Mouse (Mus musculus) embryonic facial prominence, embryonic 11.5 days (tissue): ENCODE data around the gene Fermt1. TPM values are rescaled to one million over a fixed set of nuclear protein-coding genes. Genes with fewer than 3 reads are reported as not detected.

ENCODE experiments used
- ATAC-seq: fragments of 200-750 bp; cut with Nextera tagmentation; replicated peaks from 2 replicates; pipeline ENCODE4 v1.8.0; 2017; ENCODE audit warnings: low read depth; ENCODE audit not compliant: insufficient number of reproducible peaks, low FRiP score, low TSS enrichment
- DNase-seq: peaks from one replicate; pipeline ENCODE4 v3.0.0-alpha.2; 2015; ENCODE audit warnings: low spot score
- H3K27ac ChIP-seq: fragments of 300-500 bp; sonication (generic); replicated peaks from 2 replicates; pipeline ENCODE4 v1.5.1; 2014; ENCODE audit warnings: mild to moderate bottlenecking, low read depth, low read length, control low read depth
- H3K27me3 ChIP-seq: fragments of 300-500 bp; sonication (generic); 2 replicates; pipeline ENCODE4 v1.6.1; 2014; ENCODE audit warnings: mild to moderate bottlenecking, low read length, moderate library complexity, mixed read lengths; ENCODE audit not compliant: control insufficient read depth, insufficient read depth
- H3K36me3 ChIP-seq: fragments of 300-500 bp; sonication (generic); replicated peaks from 2 replicates; pipeline ENCODE4 v1.6.1; 2014; ENCODE audit warnings: low read depth, mild to moderate bottlenecking, low read length, moderate library complexity, mixed read lengths; ENCODE audit not compliant: control insufficient read depth, insufficient read depth
- H3K4me1 ChIP-seq: fragments of 300-500 bp; sonication (generic); 2 replicates; pipeline ENCODE4 v1.6.1; 2014; ENCODE audit warnings: low read length, mixed read lengths; ENCODE audit not compliant: control insufficient read depth, insufficient read depth
- H3K4me2 ChIP-seq: fragments of 300-500 bp; sonication (generic); 2 replicates; pipeline ENCODE4 v1.6.1; 2014; ENCODE audit warnings: low read depth, mild to moderate bottlenecking, control low read depth, low read length, moderate library complexity
- H3K4me3 ChIP-seq: fragments of 300-500 bp; sonication (generic); 2 replicates; pipeline ENCODE4 v1.5.1; 2014; ENCODE audit warnings: low read depth, low read length, control low read depth
- H3K9ac ChIP-seq: fragments of 300-500 bp; sonication (generic); replicated peaks from 2 replicates; pipeline ENCODE4 v1.6.1; 2014; ENCODE audit warnings: mild to moderate bottlenecking, control low read depth, low read length
- H3K9me3 ChIP-seq: fragments of 300-500 bp; sonication (generic); replicated peaks from 2 replicates; pipeline ENCODE4 v1.6.1; 2016; ENCODE audit warnings: mild to moderate bottlenecking, low read length, inconsistent platforms, mixed read lengths; ENCODE audit not compliant: control insufficient read depth
- WGBS: fragments of 180-500 bp; shearing (Covaris S2); extraction: QIAGEN DNeasy Blood & Tissue Kit; methylation state at CpG from one replicate; pipeline ENCODE4 v1.1.7; 2014; 5-methylcytosine and 5-hydroxymethylcytosine counted together
- polyA plus RNA-seq: library from polyadenylated mRNA; unstranded; fragments of >200 nt; fragmentation: Nextera tagmentation; extraction: Ambion mirVana; gene quantifications from 2 replicates; pipeline ENCODE4 v1.2.1, GENCODE M21; 2014

Fermt1 gene
- polyA plus RNA-seq, 1 experiment from 2014 or later = 6.6 TPM

DNA sequence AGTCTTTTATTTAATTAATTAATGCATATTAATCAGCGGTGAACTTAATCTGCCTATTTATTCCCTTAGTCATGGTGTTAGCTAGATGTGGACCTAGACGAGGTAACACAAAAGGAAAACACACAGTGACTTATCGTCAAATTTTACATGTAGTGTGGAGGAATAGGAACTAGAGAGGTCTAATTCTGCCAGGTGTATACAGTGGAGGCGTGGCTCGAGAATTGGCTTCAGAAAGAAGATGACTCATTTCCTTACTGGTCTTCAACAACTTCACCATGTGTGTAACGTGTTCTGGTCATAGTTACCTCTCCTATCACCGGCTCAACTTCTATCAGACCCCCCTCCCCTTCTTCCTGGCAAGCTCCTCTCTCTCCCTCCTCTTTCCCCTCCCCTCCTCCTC, 2.5 kb upstream of the Fermt1 start:
- H3K4me2 ChIP-seq = no peak overlapping the region
- no peaks in the 10 kb centered on the region; the same call in 1 of the 2 replicates for H3K4me1 ChIP-seq
- no peaks in the 10 kb centered on the region for H3K36me3 ChIP-seq
- peaks cover 30% of the 10 kb centered on the region for H3K27me3 ChIP-seq
- ATAC-seq (no peak), DNase-seq (no peak)
- 78% methylated on average over 7 of the region's 7 CpGs for WGBS
- H3K4me3 ChIP-seq = no peak overlapping the region
- no peak overlapping the region for H3K9ac ChIP-seq
- no peaks in the 10 kb centered on the region for H3K9me3 ChIP-seq
- no peak overlapping the region for H3K27ac ChIP-seq

DNA sequence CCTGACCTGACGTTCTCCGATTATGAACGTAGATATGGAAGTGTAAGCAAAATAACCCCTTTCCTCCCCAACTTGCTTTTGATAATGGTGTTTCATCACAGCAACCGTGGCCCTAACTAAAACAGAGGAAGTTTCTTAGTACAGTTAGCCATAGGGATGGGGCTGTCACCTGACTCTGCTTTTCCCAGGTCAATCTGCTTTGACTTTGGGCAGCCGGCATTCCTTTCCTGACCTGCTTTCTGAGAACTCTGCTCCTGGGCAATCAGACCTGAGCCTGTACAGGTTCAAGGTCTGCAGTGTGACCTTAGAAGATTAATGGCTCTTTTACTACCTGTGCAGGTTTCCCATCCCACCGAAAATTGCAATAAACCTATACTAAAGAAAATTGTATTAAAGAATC, 1.3 kb upstream of the Fermt1 start:
- Histone ChIP-seq H3K4me3 (no peak overlapping the region), H3K4me2 (no peak overlapping the region), H3K27me3 (peaks cover 30% of the 10 kb centered on the region), H3K4me1 (no peaks in the 10 kb centered on the region; the same call in 1 of the 2 replicates), H3K27ac (no peak overlapping the region), H3K36me3 (no peaks in the 10 kb centered on the region), H3K9me3 (no peaks in the 10 kb centered on the region), H3K9ac (no peak overlapping the region)
- no peak for DNase-seq
- no peak for ATAC-seq
- 70% methylated on average over 6 of the region's 6 CpGs for WGBS

DNA sequence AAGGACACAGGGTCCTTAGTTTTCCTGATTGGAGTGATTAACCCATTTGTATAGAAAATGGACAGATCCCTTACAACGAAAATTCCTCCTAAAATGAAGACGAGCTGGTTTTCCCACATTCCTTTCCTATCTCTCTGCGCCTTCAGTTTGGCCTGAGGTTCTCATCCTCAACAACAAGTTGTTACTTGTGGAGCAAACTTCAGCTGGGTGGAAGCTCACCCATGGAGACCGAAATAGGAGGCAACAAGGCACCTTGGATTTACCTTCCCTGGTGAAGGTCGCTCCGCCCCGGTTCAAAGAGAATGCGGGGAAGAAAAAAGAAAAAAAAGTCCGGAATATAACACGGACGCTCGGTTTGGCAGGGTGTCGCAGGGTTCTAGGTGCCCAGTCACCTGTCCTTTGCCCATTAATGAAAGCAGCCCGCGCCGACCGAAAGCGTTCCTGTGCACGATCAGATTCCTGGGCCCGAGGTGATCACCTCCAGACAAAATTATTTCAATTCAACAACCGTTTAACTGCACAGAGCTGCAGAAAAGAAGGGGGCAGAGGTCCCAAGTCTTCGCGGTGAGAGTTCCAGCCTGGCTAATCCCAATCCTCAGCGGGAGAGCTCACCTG, 888 bp downstream of the Fermt1 start:
- ATAC-seq = no peak
- Histone ChIP-seq H3K4me2 (peak overlapping the region; percentile 57), H3K4me3 (peak overlapping the region; percentile 39), H3K27me3 (peaks cover 30% of the 10 kb centered on the region), H3K9ac (peak overlapping the region; percentile 46), H3K9me3 (no peaks in the 10 kb centered on the region), H3K4me1 (no peaks in the 10 kb centered on the region; the same call in 1 of the 2 replicates), H3K36me3 (no peaks in the 10 kb centered on the region), H3K27ac (0 out of 2 replicates have a peak overlapping the region, but pooled peaks have one; percentile 47)
- DNase-seq = peak; percentile 42
- WGBS = 7% methylated on average over 24 of the region's 24 CpGs

DNA sequence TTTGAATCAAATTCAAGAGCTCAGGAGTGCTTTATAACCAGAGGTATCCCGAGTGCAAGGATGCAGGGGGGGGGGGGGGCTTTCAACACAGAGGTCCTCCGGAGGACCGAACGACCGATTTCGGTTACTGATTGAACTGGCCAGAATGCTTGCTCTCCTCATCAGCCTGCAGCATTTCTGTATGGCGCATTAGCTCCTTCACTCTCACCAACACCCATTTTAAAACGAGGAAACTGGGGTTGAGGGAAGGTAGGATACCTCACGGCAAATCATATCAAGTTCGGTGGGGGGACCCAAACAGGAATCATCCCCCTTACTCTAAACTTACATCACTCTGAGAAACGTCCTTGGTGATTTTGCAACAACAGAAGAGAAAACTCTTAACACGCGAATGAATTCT, 1.7 kb downstream of the Fermt1 start:
- Histone ChIP-seq H3K4me3 (0 out of 2 replicates have a peak overlapping the region, but pooled peaks have one; percentile 3), H3K27me3 (peaks cover 30% of the 10 kb centered on the region), H3K36me3 (no peaks in the 10 kb centered on the region), H3K4me2 (no peak overlapping the region), H3K27ac (no peak overlapping the region), H3K4me1 (no peaks in the 10 kb centered on the region; the same call in 1 of the 2 replicates), H3K9ac (no peak overlapping the region), H3K9me3 (no peaks in the 10 kb centered on the region)
- ATAC-seq = no peak
- 30% methylated on average over 13 of the region's 13 CpGs for WGBS
- DNase-seq = no peak

DNA sequence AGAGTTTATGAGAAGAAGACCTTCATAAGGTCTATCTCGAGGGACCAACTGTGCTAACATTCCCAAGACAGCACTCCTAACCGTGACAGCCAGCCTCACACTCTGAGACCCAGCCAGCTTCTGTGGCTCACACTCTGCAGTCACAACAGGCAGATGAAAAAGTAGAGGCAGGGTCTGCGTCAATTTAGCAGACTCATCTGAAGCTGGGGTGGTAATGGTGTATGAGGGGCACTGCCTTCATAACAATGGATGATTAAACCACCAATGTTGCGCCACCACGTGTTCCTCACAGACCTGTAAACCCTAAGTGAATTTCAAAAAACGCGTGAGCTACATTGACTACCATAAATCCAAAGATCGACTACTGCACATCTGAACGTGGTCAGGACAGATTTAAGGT, 2.1 kb downstream of the Fermt1 start:
- no peak overlapping the region for H3K9ac ChIP-seq
- 0 out of 2 replicates have a peak overlapping the region, but pooled peaks have one; percentile 3 for H3K4me3 ChIP-seq
- peaks cover 30% of the 10 kb centered on the region for H3K27me3 ChIP-seq
- H3K4me2 ChIP-seq = no peak overlapping the region
- no peak for ATAC-seq
- H3K4me1 ChIP-seq = no peaks in the 10 kb centered on the region; the same call in 1 of the 2 replicates
- WGBS = 51% methylated on average over 9 of the region's 9 CpGs
- H3K9me3 ChIP-seq = no peaks in the 10 kb centered on the region
- no peak for DNase-seq
- H3K27ac ChIP-seq = no peak overlapping the region
- H3K36me3 ChIP-seq = no peaks in the 10 kb centered on the region

DNA sequence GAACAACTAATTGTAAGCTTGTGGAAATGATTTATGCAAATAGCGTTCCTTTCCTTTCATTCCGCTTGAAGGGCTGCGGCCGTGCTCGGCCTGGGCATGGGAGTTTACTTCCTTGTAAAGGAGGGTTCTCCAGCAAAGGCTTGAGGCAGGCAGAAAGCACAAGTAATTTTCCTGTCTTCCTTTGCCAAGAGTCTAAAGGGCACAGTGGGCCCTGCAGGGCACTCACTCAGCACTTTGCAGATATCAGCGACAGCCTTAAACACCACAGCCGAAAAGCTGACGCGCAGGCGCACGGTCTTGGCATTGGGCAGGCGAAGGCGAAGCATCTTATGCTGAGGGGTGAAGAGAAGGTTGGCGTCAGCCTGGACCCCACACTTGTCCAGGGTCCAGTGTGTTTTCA, 6.7 kb downstream of the Fermt1 start:
- Histone ChIP-seq H3K4me3 (no peak overlapping the region), H3K4me2 (no peak overlapping the region), H3K4me1 (no peaks in the 10 kb centered on the region), H3K36me3 (no peaks in the 10 kb centered on the region), H3K27me3 (peaks cover 3% of the 10 kb centered on the region; the same call in 1 of the 2 replicates), H3K9ac (no peak overlapping the region), H3K27ac (no peak overlapping the region), H3K9me3 (no peaks in the 10 kb centered on the region)
- WGBS = 82% methylated on average over 14 of the region's 14 CpGs
- DNase-seq (no peak), ATAC-seq (no peak)

DNA sequence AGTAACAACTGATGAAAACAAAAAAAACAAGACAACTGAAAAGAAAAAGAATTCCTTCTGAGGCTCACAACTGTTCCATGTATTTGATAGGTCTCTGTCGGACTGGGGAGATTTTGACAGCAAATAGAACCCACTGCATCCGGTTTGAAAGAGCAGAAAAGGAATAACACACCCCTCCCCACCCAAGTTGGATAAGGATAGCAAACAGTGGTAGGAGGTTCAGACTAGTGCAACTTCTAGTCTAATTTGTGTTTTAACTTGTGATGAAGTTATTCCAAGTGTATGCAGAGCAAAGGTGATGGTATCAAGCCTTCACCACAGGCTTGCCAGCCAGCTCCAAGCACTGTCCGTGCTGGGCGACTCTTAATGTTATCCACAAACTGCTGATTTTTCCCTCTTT, 9.5 kb downstream of the Fermt1 start:
- H3K27ac ChIP-seq = no peak overlapping the region
- no peaks in the 10 kb centered on the region for H3K9me3 ChIP-seq
- H3K4me2 ChIP-seq = no peak overlapping the region
- H3K27me3 ChIP-seq = no peaks in the 10 kb centered on the region
- H3K4me1 ChIP-seq = no peaks in the 10 kb centered on the region
- no peaks in the 10 kb centered on the region for H3K36me3 ChIP-seq
- ATAC-seq (no peak), DNase-seq (no peak)
- H3K9ac ChIP-seq = no peak overlapping the region
- 84% methylated on average over 4 of the region's 4 CpGs for WGBS
- no peak overlapping the region for H3K4me3 ChIP-seq

DNA sequence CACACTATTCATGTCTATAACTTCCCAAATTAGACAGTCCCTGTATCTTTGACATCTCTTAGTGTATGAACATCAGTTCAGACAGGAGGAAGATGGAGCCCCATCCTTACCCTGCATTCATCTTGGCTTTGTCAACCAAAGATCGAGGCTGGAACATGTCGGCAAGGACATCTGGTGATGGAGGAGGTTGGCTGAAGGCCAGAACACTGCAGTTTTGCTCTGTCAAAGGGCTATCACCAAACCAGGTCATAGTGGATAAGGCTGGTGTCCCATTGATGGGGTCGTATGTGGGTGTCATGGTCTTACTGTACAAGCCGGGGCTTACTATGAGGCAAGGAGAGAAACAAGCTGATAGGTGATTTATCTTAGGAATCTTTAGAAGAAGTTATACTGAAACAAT, 11.0 kb downstream of the Fermt1 start:
- Histone ChIP-seq H3K9ac (no peak overlapping the region), H3K4me3 (no peak overlapping the region), H3K4me1 (no peaks in the 10 kb centered on the region), H3K27me3 (no peaks in the 10 kb centered on the region), H3K27ac (no peak overlapping the region), H3K9me3 (no peaks in the 10 kb centered on the region), H3K4me2 (no peak overlapping the region), H3K36me3 (no peaks in the 10 kb centered on the region)
- DNase-seq (no peak), ATAC-seq (no peak)
- WGBS = 92% methylated on average over 4 of the region's 4 CpGs
